ENCODE assay signal across 17 mouse cellular contexts in genomic region chr11:96925469-96926148, GRCm38 (mm10). TPM values are rescaled to one million over a fixed set of nuclear protein-coding genes. Genes with fewer than 3 reads are reported as not detected.
DNase-seq lines count a peak whose midpoint lies in the region; ATAC-seq and TF ChIP-seq lines count a peak whose summit lies in the region.
"Had no signal": no experiment of that assay in that cellular context is flagged by ENCODE, and none has a peak within 500 bp of the region (broad histone marks: within the 10 kb centered on the region; RNA-seq: fewer than 3 reads in every experiment).

No protein-coding gene starts in this region.

- DNase-seq in G1E (ENCODE audit: low spot score) = no peak
- DNase-seq in ovary, postnatal 10 days (ENCODE audit: low spot score) = no peak
- no peak for DNase-seq in retina, embryonic 14.5 days (ENCODE audit: low spot score)
- DNase-seq in forebrain, embryonic 11.5 days (ENCODE audit: low spot score) = no peak
- DNase-seq: adrenal gland, postnatal 14 days; cerebellum, postnatal 10 days; midbrain, embryonic 14.5 days; spleen, adult 18-20 months had no signal

- H3K4me1 ChIP-seq in hindbrain, embryonic 13.5 days (replicated peaks) = 0 out of 2 replicates have a peak, but pooled peaks cover 5% of the 10 kb centered on the region
- H3K4me1 ChIP-seq in hindbrain, embryonic 12.5 days = peaks cover 11% of the 10 kb centered on the region; the same call in 1 of the 2 replicates
- peaks cover 82% of the 10 kb centered on the region for H3K4me1 ChIP-seq in G1E (ENCODE audit: insufficient read depth, low read depth, low read length)
- H3K4me1 ChIP-seq in intestine, postnatal 0 days (replicated peaks; ENCODE audit: control insufficient read depth, insufficient read depth, low read length) = 0 out of 2 replicates have a peak, but pooled peaks cover 5% of the 10 kb centered on the region
- no peaks in the 10 kb centered on the region for H3K4me1 ChIP-seq in forebrain, embryonic 11.5 days (replicated peaks; ENCODE audit: control insufficient read depth, insufficient read depth, low read length)
- H3K4me1 ChIP-seq: limb, embryonic 12.5 days had no signal

- no peak for TF ChIP-seq CTCF in G1E (IDR thresholded peaks at IDR 0.05; ENCODE audit: low read depth, low read length)
- TF ChIP-seq CTCF in intestine, postnatal 0 days (IDR thresholded peaks at IDR 0.05; ENCODE audit: low read depth) = no peak

- H3K27ac ChIP-seq in hindbrain, embryonic 13.5 days = no peak overlapping the region
- no peak overlapping the region for H3K27ac ChIP-seq in hindbrain, embryonic 12.5 days
- peak overlapping the region; percentile 94 for H3K27ac ChIP-seq in intestine, postnatal 0 days (ENCODE audit: low read depth, low read length)
- no peak overlapping the region for H3K27ac ChIP-seq in forebrain, embryonic 11.5 days (ENCODE audit: low read depth, low read length)
- H3K27ac ChIP-seq: limb, embryonic 12.5 days; neural tube, embryonic 12.5 days had no signal

- H3K4me3 ChIP-seq in hindbrain, embryonic 13.5 days = no peak overlapping the region
- H3K4me3 ChIP-seq in hindbrain, embryonic 12.5 days = no peak overlapping the region
- peak overlapping the region; percentile 54; the same call in 1 of the 2 replicates for H3K4me3 ChIP-seq in G1E (ENCODE audit: low read depth, low read length)
- H3K4me3 ChIP-seq in intestine, postnatal 0 days (ENCODE audit: low read depth, low read length) = no peak overlapping the region
- no peak overlapping the region for H3K4me3 ChIP-seq in forebrain, embryonic 11.5 days (ENCODE audit: low read depth, low read length)
- H3K4me3 ChIP-seq: heart, embryonic 12.5 days; limb, embryonic 12.5 days; neural tube, embryonic 12.5 days had no signal

- no peak overlapping the region for H3K4me2 ChIP-seq in hindbrain, embryonic 13.5 days
- H3K4me2 ChIP-seq in hindbrain, embryonic 12.5 days (replicated peaks) = no peak overlapping the region
- no peak overlapping the region for H3K4me2 ChIP-seq in intestine, postnatal 0 days (replicated peaks; ENCODE audit: low read depth)
- H3K4me2 ChIP-seq in forebrain, embryonic 11.5 days (ENCODE audit: low read depth, low read length, severe bottlenecking) = no peak overlapping the region
- H3K4me2 ChIP-seq: heart, embryonic 12.5 days; limb, embryonic 12.5 days; neural tube, embryonic 12.5 days had no signal

- 89% methylated on average over 12 of the region's 12 CpGs for WGBS in hindbrain, embryonic 13.5 days
- 83% methylated on average over 12 of the region's 12 CpGs for WGBS in hindbrain, embryonic 12.5 days
- 45% methylated on average over 12 of the region's 12 CpGs for WGBS in intestine, postnatal 0 days
- WGBS in forebrain, embryonic 11.5 days = 87% methylated on average over 12 of the region's 12 CpGs

- no peaks in the 10 kb centered on the region for H3K36me3 ChIP-seq in hindbrain, embryonic 13.5 days
- no peaks in the 10 kb centered on the region for H3K36me3 ChIP-seq in hindbrain, embryonic 12.5 days
- H3K36me3 ChIP-seq in G1E (replicated peaks) = no peaks in the 10 kb centered on the region
- no peaks in the 10 kb centered on the region for H3K36me3 ChIP-seq in intestine, postnatal 0 days (ENCODE audit: control insufficient read depth, insufficient read depth)
- H3K36me3 ChIP-seq in forebrain, embryonic 11.5 days (ENCODE audit: control insufficient read depth, insufficient read depth, low read length) = no peaks in the 10 kb centered on the region
- H3K36me3 ChIP-seq: heart, embryonic 12.5 days; limb, embryonic 12.5 days; neural tube, embryonic 12.5 days had no signal

- H3K27me3 ChIP-seq in hindbrain, embryonic 13.5 days = peaks cover 30% of the 10 kb centered on the region
- H3K27me3 ChIP-seq in hindbrain, embryonic 12.5 days = peaks cover 27% of the 10 kb centered on the region
- peaks cover 9% of the 10 kb centered on the region for H3K27me3 ChIP-seq in G1E (ENCODE audit: insufficient read depth, low read length)
- no peaks in the 10 kb centered on the region for H3K27me3 ChIP-seq in intestine, postnatal 0 days (replicated peaks; ENCODE audit: control insufficient read depth, insufficient read depth, low read length)
- H3K27me3 ChIP-seq in forebrain, embryonic 11.5 days (ENCODE audit: control insufficient read depth, insufficient read depth, low read length) = peaks cover 6% of the 10 kb centered on the region; the same call in 1 of the 2 replicates

- H3K9me3 ChIP-seq in hindbrain, embryonic 13.5 days = no peaks in the 10 kb centered on the region
- H3K9me3 ChIP-seq in hindbrain, embryonic 12.5 days (replicated peaks) = no peaks in the 10 kb centered on the region
- H3K9me3 ChIP-seq in G1E (replicated peaks) = no peaks in the 10 kb centered on the region
- H3K9me3 ChIP-seq in intestine, postnatal 0 days (ENCODE audit: control insufficient read depth) = no peaks in the 10 kb centered on the region
- no peaks in the 10 kb centered on the region for H3K9me3 ChIP-seq in forebrain, embryonic 11.5 days (ENCODE audit: control insufficient read depth, low read length)
- H3K9me3 ChIP-seq: heart, embryonic 12.5 days; limb, embryonic 12.5 days; neural tube, embryonic 12.5 days had no signal

- no peak for ATAC-seq in hindbrain, embryonic 13.5 days (ENCODE audit: low FRiP score)
- ATAC-seq in hindbrain, embryonic 12.5 days (ENCODE audit: low FRiP score) = no peak
- no peak for ATAC-seq in G1E (ENCODE audit: extremely low read depth, insufficient number of reproducible peaks, low FRiP score, poor library complexity, severe bottlenecking)
- peak; percentile 74 for ATAC-seq in intestine, postnatal 0 days
- peak; percentile 79 for ATAC-seq in megakaryocyte, adult 5-6 weeks (ENCODE audit: poor library complexity, severe bottlenecking)
- no peak for ATAC-seq in forebrain, embryonic 11.5 days (replicated peaks; ENCODE audit: low FRiP score)

- 0 out of 2 replicates have a peak overlapping the region, but pooled peaks have one; percentile 15 for H3K9ac ChIP-seq in hindbrain, embryonic 13.5 days
- H3K9ac ChIP-seq in hindbrain, embryonic 12.5 days = no peak overlapping the region
- H3K9ac ChIP-seq in intestine, postnatal 0 days (ENCODE audit: low read depth, low read length) = no peak overlapping the region
- H3K9ac ChIP-seq in forebrain, embryonic 11.5 days (ENCODE audit: low read length) = no peak overlapping the region
- H3K9ac ChIP-seq: heart, embryonic 12.5 days; limb, embryonic 12.5 days; neural tube, embryonic 12.5 days had no signal

RNA-seq across cellular contexts. Expression of gene Prr15l, which starts 2.3 kb away (rescaled TPM):
- polyA plus RNA-seq in hindbrain, embryonic 13.5 days (2015; fragmentation: Nextera tagmentation; extraction: Ambion mirVana) = 0.29 and 0.43 TPM in 2 replicates
- polyA plus RNA-seq in hindbrain, embryonic 12.5 days (2016; fragmentation: Nextera tagmentation; extraction: Ambion mirVana) = 0.53 and 1.5 TPM in 2 replicates
- total RNA-seq in G1E (2014; fragmentation: Nextera tagmentation) = not detected in 2 replicates
- 0.05 and 0.17 TPM in 2 replicates for total RNA-seq in G1E (2017)
- 0.11 and 0.17 TPM in 2 replicates for polyA plus RNA-seq in G1E (2012)
- polyA plus RNA-seq in intestine, postnatal 0 days (2015; fragmentation: Nextera tagmentation; extraction: Ambion mirVana) = 138 and 141 TPM in 2 replicates
- 0.07 TPM in 1 of 2 replicates, not detected in the other for total RNA-seq in megakaryocyte, adult 5-6 weeks (2015)
- 0.16 and 0.29 TPM in 2 replicates for total RNA-seq in megakaryocyte, adult 5-6 weeks (2017)
- polyA plus RNA-seq in forebrain, embryonic 11.5 days (2014; fragmentation: Nextera tagmentation; extraction: Ambion mirVana) = 0.25 and 0.29 TPM in 2 replicates
- total RNA-seq: gastrocnemius, adult 8-10 months; layer of hippocampus, postnatal 25 days had no signal

RNA-seq across cellular contexts. Expression of gene Cdk5rap3, which starts 9.3 kb away (rescaled TPM):
- 92.9 and 100 TPM in 2 replicates for polyA plus RNA-seq in hindbrain, embryonic 13.5 days (2015; fragmentation: Nextera tagmentation; extraction: Ambion mirVana)
- 98.8 and 98.9 TPM in 2 replicates for polyA plus RNA-seq in hindbrain, embryonic 12.5 days (2016; fragmentation: Nextera tagmentation; extraction: Ambion mirVana)
- 30.6 and 31.7 TPM in 2 replicates for total RNA-seq in G1E (2014; fragmentation: Nextera tagmentation)
- total RNA-seq in G1E (2017) = 51.3 and 59.3 TPM in 2 replicates
- 63.6 TPM in 2 replicates for polyA plus RNA-seq in G1E (2012)
- polyA plus RNA-seq in intestine, postnatal 0 days (2015; fragmentation: Nextera tagmentation; extraction: Ambion mirVana) = 64.1 and 68.9 TPM in 2 replicates
- 17.5 and 21.1 TPM in 2 replicates for total RNA-seq in megakaryocyte, adult 5-6 weeks (2015)
- 23.9 and 37.3 TPM in 2 replicates for total RNA-seq in megakaryocyte, adult 5-6 weeks (2017)
- polyA plus RNA-seq in forebrain, embryonic 11.5 days (2014; fragmentation: Nextera tagmentation; extraction: Ambion mirVana) = 83.4 and 94.0 TPM in 2 replicates

RNA-seq across cellular contexts. Expression of gene Pnpo, which starts 18.2 kb away (rescaled TPM):
- polyA plus RNA-seq in hindbrain, embryonic 13.5 days (2015; fragmentation: Nextera tagmentation; extraction: Ambion mirVana) = 20.5 and 22.6 TPM in 2 replicates
- 21.5 and 22.5 TPM in 2 replicates for polyA plus RNA-seq in hindbrain, embryonic 12.5 days (2016; fragmentation: Nextera tagmentation; extraction: Ambion mirVana)
- total RNA-seq in G1E (2014; fragmentation: Nextera tagmentation) (119 and 123 TPM in 2 replicates), G1E (2017) (298 and 340 TPM in 2 replicates)
- polyA plus RNA-seq in G1E (2012) = 64.1 and 97.1 TPM in 2 replicates
- 145 and 158 TPM in 2 replicates for polyA plus RNA-seq in intestine, postnatal 0 days (2015; fragmentation: Nextera tagmentation; extraction: Ambion mirVana)
- total RNA-seq in megakaryocyte, adult 5-6 weeks (2015) = 16.8 and 19.9 TPM in 2 replicates
- total RNA-seq in megakaryocyte, adult 5-6 weeks (2017) = 29.1 and 32.8 TPM in 2 replicates
- polyA plus RNA-seq in forebrain, embryonic 11.5 days (2014; fragmentation: Nextera tagmentation; extraction: Ambion mirVana) = 24.8 and 28.8 TPM in 2 replicates

RNA-seq across cellular contexts. Expression of gene Sp2, which starts 57.1 kb away (rescaled TPM):
- polyA plus RNA-seq in hindbrain, embryonic 13.5 days (2015; fragmentation: Nextera tagmentation; extraction: Ambion mirVana) = 15.9 and 17.2 TPM in 2 replicates
- 19.0 and 20.8 TPM in 2 replicates for polyA plus RNA-seq in hindbrain, embryonic 12.5 days (2016; fragmentation: Nextera tagmentation; extraction: Ambion mirVana)
- 27.9 and 32.3 TPM in 2 replicates for total RNA-seq in G1E (2014; fragmentation: Nextera tagmentation)
- total RNA-seq in G1E (2017) = 0.99 and 1.6 TPM in 2 replicates
- polyA plus RNA-seq in G1E (2012) = 46.6 and 54.6 TPM in 2 replicates
- polyA plus RNA-seq in intestine, postnatal 0 days (2015; fragmentation: Nextera tagmentation; extraction: Ambion mirVana) = 7.7 and 8.2 TPM in 2 replicates
- 45.7 and 46.6 TPM in 2 replicates for total RNA-seq in megakaryocyte, adult 5-6 weeks (2015)
- 5.3 and 8.3 TPM in 2 replicates for total RNA-seq in megakaryocyte, adult 5-6 weeks (2017)
- polyA plus RNA-seq in forebrain, embryonic 11.5 days (2014; fragmentation: Nextera tagmentation; extraction: Ambion mirVana) = 30.9 and 31.0 TPM in 2 replicates

Comparison
In these comparisons a context has a peak if more than half of its experiments do, and no peak if none do; other contexts are left out.
1. ATAC-seq: peak in intestine, postnatal 0 days (single experiment) and megakaryocyte, adult 5-6 weeks (single experiment); none in hindbrain, embryonic 13.5 days (single experiment), hindbrain, embryonic 12.5 days (single experiment), G1E (single experiment) and forebrain, embryonic 11.5 days (single experiment).
2. RNA of gene Prr15l, which starts 2.3 kb away (polyA plus RNA-seq): 138 to 141 TPM in intestine, postnatal 0 days; 0.53 to 1.5 TPM in hindbrain, embryonic 12.5 days, 0.29 to 0.43 TPM in hindbrain, embryonic 13.5 days, 0.25 to 0.29 TPM in forebrain, embryonic 11.5 days and 0.11 to 0.17 TPM in G1E; every median in the first group is over 10 times any median in the second.